Mouse (Mus musculus) cerebellum, adult 9-10 months (tissue): ENCODE measurements around the gene Ptgfrn.
A peak's percentile ranks its signal among the peaks of the same experiment; 100 is the strongest.

Source experiments
- DNase-seq: peaks from one replicate; pipeline ENCODE4 v3.0.0; 2022

Gene Ptgfrn

GRCm38 (mm10) chr3:101116431-101117385 is 6.6 kb upstream of the Ptgfrn start:
- no peak for DNase-seq

DNA sequence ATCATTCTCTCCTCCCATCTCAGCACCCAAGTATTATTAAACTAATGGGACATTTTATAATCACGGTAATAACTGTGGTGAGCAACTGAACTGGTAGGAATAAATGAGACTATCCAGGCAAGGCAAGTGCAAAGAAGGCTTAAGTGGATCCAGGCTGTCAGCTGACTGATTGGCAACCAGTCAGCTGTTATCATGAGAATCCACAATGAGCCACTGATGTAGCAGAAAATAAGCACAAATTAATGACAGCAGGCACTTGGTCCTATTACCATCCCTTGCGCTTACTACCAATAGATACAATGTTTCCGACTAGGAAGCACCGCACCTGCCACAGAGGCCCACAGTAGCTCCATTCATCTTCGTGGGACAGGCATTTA is 2.4 kb upstream of the Ptgfrn start:
- no peak for DNase-seq

DNA sequence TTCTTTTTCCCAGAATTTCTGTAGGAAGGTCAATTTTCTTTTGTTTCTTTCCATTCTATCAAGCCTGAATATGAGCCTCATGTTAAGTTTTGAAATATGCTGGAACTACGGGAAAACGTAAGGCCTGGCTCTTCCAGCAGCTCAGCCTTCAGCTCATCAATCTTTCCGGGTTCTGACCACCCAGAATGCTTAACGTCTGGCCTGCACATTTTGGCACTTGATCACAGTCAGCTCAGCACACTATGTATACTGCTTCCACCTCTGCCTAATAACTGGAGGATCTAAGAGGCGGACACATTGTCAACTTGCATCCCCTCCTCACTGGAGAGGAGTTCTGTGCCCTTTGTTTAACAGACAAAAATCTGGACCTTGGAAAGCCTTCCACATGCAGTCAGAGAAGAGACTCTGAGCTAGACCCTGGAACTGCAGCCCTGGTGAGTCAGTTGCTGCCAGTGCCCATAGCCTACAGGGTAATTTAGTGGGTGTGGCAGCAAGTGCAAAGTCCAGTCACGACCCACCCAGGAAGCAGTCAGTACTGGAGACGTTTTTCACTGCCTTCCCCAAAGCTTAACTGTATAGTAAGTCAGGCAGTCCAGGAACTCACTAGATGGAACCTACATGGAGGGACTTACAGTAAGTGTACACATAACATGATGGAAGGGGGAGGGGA is 1.9 kb upstream of the Ptgfrn start:
- no peak for DNase-seq

GRCm38 (mm10) chr3:101111321-101111720 is 1.2 kb upstream of the Ptgfrn start:
- no peak for DNase-seq

DNA sequence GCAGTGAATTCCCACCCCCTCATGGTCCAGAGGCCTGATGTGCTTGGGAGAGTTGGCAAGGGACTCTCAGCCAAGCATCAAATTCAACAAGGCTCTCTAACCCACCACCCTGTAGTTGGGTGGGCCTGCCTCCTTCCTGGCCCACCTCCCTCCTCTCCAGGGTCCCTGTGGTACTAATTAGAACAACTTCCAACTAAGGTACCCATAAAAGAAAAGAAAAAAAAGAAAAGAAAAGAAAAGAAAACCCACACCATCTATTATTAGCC is 693 bp upstream of the Ptgfrn start:
- no peak for DNase-seq

DNA sequence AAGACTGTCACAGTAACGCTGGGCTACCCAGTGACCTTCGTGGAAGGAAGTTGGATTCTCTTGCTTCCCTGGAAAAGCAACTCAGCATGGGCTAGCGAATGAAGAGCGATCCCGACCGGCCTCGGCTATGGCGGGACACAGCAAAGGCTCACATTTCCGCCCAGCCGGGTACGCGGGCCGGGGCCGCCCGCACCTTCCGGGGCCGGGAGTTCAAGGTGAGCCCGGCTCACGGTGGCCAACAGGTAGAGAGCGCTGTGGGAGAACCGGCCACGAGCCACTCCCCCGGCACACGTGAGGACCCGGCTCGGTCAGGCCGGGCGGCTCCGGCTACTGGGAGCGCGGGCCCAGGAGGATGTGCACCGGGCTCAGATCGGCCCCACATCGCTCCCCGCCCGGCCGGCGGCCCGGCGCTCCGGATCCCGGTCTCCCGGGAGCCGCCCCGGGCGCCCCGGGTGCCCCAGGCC is 488 bp downstream of the Ptgfrn start:
- DNase-seq = no peak

DNA sequence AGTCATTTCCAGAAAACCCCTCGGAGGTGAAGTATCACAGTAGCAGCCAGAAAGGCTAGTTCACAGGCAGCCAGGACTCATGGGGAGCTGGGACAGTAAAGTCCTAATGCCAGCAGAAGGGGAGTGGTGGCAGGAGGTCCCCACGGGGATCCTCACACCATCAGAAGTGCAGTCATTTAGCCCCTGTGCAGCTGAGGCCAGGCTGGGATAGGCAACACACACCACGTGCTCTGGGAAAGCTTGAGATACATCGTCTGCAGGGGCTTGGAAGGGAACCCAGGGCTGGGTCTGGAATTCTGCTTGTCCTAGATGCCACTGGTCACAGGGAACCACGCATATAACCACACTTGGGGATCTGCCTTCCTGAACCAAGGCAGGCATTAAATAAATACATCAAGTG is 1.2 kb downstream of the Ptgfrn start:
- DNase-seq = no peak

- no peak for DNase-seq
Observed at GRCm38 (mm10) chr3:101108282-101108681, 1.8 kb downstream of the Ptgfrn start.

DNA sequence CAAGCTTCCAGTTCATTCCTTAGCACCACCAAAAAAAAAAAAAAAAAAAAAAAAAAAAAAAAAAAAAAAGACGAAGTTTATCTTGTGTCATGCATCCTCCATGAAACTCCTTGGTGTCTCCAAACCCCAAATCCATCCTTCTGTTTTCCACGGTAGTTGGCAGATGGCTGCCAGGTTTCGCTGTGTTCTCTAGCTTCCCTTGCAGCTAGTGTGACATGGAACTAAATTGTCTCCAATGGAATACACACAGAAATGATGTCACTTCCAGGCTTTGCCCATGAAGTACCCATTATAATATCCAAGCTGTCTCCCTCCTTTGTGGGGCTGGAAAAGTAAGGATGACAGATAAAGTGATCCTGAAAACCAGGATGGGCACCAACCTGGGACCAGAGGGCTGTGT is 3.8 kb downstream of the Ptgfrn start:
- no peak for DNase-seq

GRCm38 (mm10) chr3:101105486-101105885 is 4.6 kb downstream of the Ptgfrn start:
- DNase-seq = no peak

GRCm38 (mm10) chr3:101104883-101105282 is 5.2 kb downstream of the Ptgfrn start:
- DNase-seq = no peak

GRCm38 (mm10) chr3:101103770-101104169 is 6.3 kb downstream of the Ptgfrn start:
- no peak for DNase-seq

GRCm38 (mm10) chr3:101102106-101102505 is 8.0 kb downstream of the Ptgfrn start:
- DNase-seq = no peak

GRCm38 (mm10) chr3:101101184-101101583 is 8.9 kb downstream of the Ptgfrn start:
- DNase-seq = no peak

GRCm38 (mm10) chr3:101099701-101100357 is 10.2 kb downstream of the Ptgfrn start:
- no peak for DNase-seq

DNA sequence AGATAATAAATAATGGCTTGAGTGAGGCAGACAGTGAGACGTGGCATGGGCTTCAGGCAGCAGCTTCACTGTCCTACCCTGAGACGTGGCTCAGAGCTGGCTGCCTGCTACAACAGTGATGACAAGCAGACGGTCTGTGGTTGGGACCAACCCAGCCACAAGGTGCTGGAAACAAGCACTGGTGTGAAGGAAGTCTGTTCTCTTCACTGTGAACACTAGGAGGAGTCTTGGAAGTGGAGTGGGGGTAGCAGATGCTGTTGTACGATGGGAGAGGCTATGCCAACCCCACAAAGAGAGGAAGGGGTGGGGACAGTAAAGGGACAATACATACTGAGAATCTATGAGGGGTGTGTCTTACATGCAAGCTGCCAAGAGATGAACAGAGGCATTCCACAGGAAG is 12.0 kb downstream of the Ptgfrn start:
- DNase-seq = no peak

DNA sequence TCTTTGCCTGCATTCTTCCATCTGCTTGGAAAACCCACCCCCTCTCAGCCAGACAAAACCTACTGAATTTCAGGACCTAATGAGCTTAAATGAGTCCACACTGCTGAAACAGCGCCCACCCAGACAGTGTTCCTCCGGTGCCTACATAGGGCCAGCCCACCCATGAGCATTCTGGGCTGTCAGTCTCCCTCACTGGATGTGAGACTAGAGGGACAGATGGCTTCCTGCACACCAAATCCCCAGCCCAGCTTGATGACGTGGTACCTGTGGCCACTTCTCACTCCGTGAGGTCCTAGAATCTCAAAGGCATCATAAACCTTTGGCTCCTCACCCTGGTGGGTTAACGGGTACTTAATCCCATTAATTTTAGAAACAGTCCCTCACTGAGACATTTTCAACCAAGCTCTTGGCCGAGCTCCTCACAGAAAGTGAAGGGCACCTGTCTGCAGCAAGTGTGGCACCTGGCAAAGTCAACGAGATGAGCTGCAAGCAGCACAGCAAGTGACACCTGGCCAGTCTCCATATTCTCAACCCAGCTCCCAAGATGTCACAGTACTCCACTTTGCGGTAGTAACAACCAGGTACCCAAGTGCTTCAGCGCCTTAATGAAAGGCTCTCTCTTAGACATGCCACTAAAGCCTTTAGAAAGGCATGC is 12.8 kb downstream of the Ptgfrn start:
- DNase-seq = no peak

GRCm38 (mm10) chr3:101095761-101096449 is 14.2 kb downstream of the Ptgfrn start:
- no peak for DNase-seq

DNA sequence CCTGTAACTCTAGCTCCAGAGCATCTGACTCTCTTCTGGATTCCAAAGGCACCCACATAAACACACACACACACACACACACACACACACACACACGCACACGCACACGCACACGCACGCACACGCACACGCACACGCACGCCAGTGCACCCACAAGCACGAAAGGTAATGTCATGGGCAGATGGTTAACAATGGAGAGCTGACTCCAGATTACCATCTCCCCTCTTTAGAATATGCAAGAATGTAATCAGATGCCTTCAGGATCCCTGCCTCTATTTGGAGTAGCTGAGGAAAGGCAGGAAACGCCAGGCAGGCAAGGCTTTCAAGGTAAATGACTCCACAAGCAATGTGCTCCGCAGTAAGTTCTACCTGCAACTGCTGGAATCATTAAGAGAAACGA is 17.9 kb downstream of the Ptgfrn start:
- no peak for DNase-seq

- DNase-seq = no peak
Observed at GRCm38 (mm10) chr3:101086584-101087445, 23.3 kb downstream of the Ptgfrn start.

GRCm38 (mm10) chr3:101080925-101081324 is 29.2 kb downstream of the Ptgfrn start:
- DNase-seq = no peak

- peak; percentile 8 for DNase-seq
Observed at GRCm38 (mm10) chr3:101078344-101078743, 31.7 kb downstream of the Ptgfrn start.
